Mouse (Mus musculus) bone marrow, adult 2 months (tissue): ENCODE results near the gene Rab3il1.
"Not testable (repeated sequence)": the region's sequence is repeated elsewhere in the genome, so short reads cannot be mapped to it uniquely, and the experiment has no call there.

ENCODE experiments used
- CTCF ChIP-seq: fragments of 200-500 bp; IDR thresholded peaks from 2 replicates; pipeline ENCODE4 v1.5.1; 2011; ENCODE audit warnings: low read length, control low read depth; ENCODE audit not compliant: control insufficient read depth, insufficient read depth
- POLR2A ChIP-seq: fragments of 200-500 bp; IDR thresholded peaks from 2 replicates; pipeline ENCODE4 v1.6.1; 2011; ENCODE audit warnings: low read depth, mild to moderate bottlenecking, control low read depth, low read length, borderline replicate concordance; ENCODE audit not compliant: control insufficient read depth

- TF ChIP-seq CTCF, POLR2A: not testable (repeated sequence)
Observed at GRCm38 (mm10) chr19:9974853-9975252, 26.6 kb upstream of the Rab3il1 start.
